Mouse (Mus musculus) olfactory bulb, adult 2 months (tissue): ENCODE data around the gene Pemt. TPM values are rescaled to one million over a fixed set of nuclear protein-coding genes. Genes with fewer than 3 reads are reported as not detected.

Experiments used
- H3K27ac ChIP-seq: fragments of 200-500 bp; 2 replicates; pipeline ENCODE4 v1.5.1; 2012; ENCODE audit warnings: low read depth, low read length; ENCODE audit not compliant: insufficient read depth
- H3K4me1 ChIP-seq: fragments of 200-500 bp; 2 replicates; pipeline ENCODE4 v1.6.1; 2012; ENCODE audit warnings: low read length; ENCODE audit not compliant: control insufficient read depth, insufficient read depth
- H3K4me3 ChIP-seq: fragments of 200-500 bp; 2 replicates; pipeline ENCODE4 v1.5.1; 2012; ENCODE audit warnings: mild to moderate bottlenecking, low read depth, low read length, moderate library complexity; ENCODE audit not compliant: insufficient read depth
- CTCF ChIP-seq: fragments of 200-500 bp; IDR thresholded peaks from 2 replicates; pipeline ENCODE4 v1.5.1; 2012; ENCODE audit warnings: low read depth, mild to moderate bottlenecking, low read length, moderate library complexity; ENCODE audit not compliant: insufficient read depth
- POLR2A ChIP-seq: fragments of 200-500 bp; IDR thresholded peaks from 2 replicates; pipeline ENCODE4 v1.6.1; 2012; ENCODE audit warnings: mild to moderate bottlenecking, low read depth, low read length, moderate library complexity; ENCODE audit not compliant: insufficient read depth
- WGBS: fragments of 180-500 bp; shearing (Covaris S2); methylation state at CpG from one replicate; pipeline ENCODE4 v1.1.7; 2018; 5-methylcytosine and 5-hydroxymethylcytosine counted together
- polyA plus RNA-seq: library from polyadenylated mRNA; stranded (reverse); fragments of >200 nt; gene quantifications from 2 replicates; pipeline ENCODE4 v1.2.4, GENCODE M21; 2012; ENCODE audit warnings: low replicate concordance; ENCODE audit not compliant: missing spikeins, insufficient read depth, insufficient read length

Pemt gene
- polyA plus RNA-seq, 1 experiment: not detected

GRCm38 (mm10) chr11:60060026-60060425 is 13.7 kb upstream of the Pemt start:
- peaks cover 4% of the 10 kb centered on the region; the same call in 1 of the 2 replicates for H3K4me1 ChIP-seq
- TF ChIP-seq POLR2A (no peak), CTCF (no peak)
- no peak overlapping the region for H3K27ac ChIP-seq
- 100% methylated on average over 2 of the region's 2 CpGs for WGBS
- H3K4me3 ChIP-seq: no peak overlapping the region

DNA sequence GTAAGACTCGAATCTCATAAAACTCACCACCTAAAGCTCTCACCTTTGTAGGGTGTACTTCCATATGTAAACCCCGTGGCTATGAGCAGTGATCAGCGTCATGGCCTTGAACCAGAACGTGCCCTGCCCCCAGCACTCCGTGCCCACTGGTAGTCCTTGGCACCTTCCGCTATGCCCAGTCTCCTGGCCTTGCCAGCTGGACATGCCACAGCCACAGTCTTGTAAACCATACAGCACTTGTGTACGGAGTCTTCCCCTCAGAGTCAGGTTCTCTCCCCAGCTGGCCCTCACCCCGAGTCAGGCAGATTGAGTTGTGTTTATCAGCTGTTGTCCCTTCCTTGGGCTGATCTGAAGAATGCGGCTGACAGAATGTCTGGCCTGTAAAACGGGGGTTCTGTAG is 12.2 kb upstream of the Pemt start:
- WGBS: 81% methylated on average over 10 of the region's 10 CpGs
- TF ChIP-seq CTCF: no peak
- Histone ChIP-seq H3K4me1 (peaks cover 4% of the 10 kb centered on the region; the same call in 1 of the 2 replicates), H3K4me3 (no peak overlapping the region), H3K27ac (no peak overlapping the region)

DNA sequence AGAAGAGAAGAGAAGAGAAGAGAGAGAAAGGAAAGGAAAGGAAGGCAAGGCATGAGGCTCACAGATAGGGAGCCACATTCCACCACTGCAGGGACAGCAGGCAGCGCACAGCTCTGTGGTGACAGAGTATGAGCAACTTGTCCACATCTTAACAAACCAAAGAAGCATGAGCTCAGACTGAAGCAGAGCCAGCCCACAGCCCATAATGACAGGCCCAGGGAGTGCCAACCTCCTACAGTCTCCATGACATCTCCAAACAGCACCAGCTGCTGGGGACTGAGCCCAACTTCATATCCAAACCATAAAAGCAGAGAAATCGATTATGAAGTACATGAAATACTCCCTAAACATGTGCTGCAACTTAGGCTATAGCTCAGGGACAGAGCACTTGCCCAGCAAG is 11.7 kb upstream of the Pemt start:
- Histone ChIP-seq H3K27ac (no peak overlapping the region), H3K4me3 (no peak overlapping the region), H3K4me1 (peaks cover 4% of the 10 kb centered on the region; the same call in 1 of the 2 replicates)
- 54% methylated on average over 2 of the region's 2 CpGs for WGBS
- TF ChIP-seq CTCF (no peak), POLR2A (no peak)

GRCm38 (mm10) chr11:60056520-60056919 is 10.2 kb upstream of the Pemt start:
- no peak overlapping the region for H3K27ac ChIP-seq
- H3K4me3 ChIP-seq: no peak overlapping the region
- WGBS: 81% methylated on average over 6 of the region's 6 CpGs
- peaks cover 4% of the 10 kb centered on the region; the same call in 1 of the 2 replicates for H3K4me1 ChIP-seq
- TF ChIP-seq CTCF (no peak), POLR2A (no peak)

DNA sequence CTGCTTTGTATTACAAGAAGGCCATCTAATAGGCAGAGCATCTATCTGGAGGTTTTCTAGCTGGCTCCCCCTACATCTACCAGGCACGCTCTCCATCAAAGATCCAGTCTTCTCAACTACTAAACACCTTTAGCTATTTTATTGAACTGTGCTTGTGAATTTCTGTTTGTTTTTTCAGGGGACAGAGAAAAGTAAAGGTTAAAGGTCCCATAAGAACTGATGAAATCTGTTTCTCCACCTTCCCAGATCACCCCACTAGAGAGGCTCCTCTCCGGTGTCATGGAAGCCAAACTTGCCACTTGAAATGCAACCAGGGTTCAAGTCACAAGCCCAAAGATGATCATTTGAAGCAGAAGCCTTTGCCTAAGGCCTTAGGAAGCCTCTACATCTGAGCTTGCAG is 2.6 kb upstream of the Pemt start:
- no peak for TF ChIP-seq CTCF
- Histone ChIP-seq H3K27ac (no peak overlapping the region), H3K4me1 (no peaks in the 10 kb centered on the region), H3K4me3 (no peak overlapping the region)
- 94% methylated on average over 2 of the region's 2 CpGs for WGBS

DNA sequence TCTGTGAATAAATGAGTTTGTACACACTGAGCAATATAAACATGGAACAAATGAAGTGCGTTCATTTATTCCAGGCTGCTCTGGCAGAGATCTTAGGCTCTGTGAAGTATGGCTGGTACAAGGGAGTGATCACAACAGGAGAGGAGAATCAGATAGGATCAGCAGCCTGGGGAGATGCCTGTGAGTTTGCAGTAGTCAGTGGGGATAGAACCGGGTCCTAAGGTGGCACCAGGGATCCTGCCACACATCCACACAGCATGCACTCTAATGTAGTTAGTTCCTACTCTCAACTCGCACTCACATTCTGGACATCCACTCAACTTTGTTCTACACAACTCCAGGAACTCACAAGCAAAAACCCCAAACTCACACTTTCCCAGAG is 622 bp downstream of the Pemt start:
- Histone ChIP-seq H3K4me1 (no peaks in the 10 kb centered on the region), H3K27ac (no peak overlapping the region), H3K4me3 (peak overlapping the region; percentile 57; the same call in 1 of the 2 replicates)
- TF ChIP-seq CTCF (no peak), POLR2A (no peak)
- 9% methylated on average over 3 of the region's 3 CpGs for WGBS

GRCm38 (mm10) chr11:60044777-60045176 is 1.5 kb downstream of the Pemt start:
- no peaks in the 10 kb centered on the region for H3K4me1 ChIP-seq
- TF ChIP-seq POLR2A: no peak
- no peak for TF ChIP-seq CTCF

DNA sequence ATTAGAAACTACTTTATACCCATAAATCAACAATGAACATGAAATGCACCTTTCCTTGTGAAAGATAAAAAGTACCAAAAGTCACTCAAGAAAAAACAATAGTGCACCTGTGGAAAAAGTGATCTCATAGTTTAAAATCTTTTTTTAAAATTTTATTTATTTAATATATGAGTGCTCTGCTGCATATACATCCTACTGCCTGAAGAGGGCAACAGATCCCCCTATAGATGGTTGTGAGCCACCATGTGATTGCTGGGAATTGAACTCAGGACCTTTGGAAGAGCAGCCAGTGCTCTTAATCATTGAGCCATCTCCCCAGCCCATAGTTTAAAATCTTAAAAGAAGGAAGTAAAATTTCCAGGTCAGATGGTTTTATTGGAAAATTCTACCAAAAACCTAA is 4.0 kb downstream of the Pemt start:
- no peaks in the 10 kb centered on the region for H3K4me1 ChIP-seq
- no peak overlapping the region for H3K4me3 ChIP-seq
- H3K27ac ChIP-seq: no peak overlapping the region
- TF ChIP-seq CTCF (no peak), POLR2A (no peak)

More at GRCm38 (mm10) chr11:60044777-60045176, 1.5 kb downstream of the Pemt start:
- 97% methylated on average over 1 of the region's 1 CpGs for WGBS
- Histone ChIP-seq H3K27ac (no peak overlapping the region), H3K4me3 (no peak overlapping the region)

DNA sequence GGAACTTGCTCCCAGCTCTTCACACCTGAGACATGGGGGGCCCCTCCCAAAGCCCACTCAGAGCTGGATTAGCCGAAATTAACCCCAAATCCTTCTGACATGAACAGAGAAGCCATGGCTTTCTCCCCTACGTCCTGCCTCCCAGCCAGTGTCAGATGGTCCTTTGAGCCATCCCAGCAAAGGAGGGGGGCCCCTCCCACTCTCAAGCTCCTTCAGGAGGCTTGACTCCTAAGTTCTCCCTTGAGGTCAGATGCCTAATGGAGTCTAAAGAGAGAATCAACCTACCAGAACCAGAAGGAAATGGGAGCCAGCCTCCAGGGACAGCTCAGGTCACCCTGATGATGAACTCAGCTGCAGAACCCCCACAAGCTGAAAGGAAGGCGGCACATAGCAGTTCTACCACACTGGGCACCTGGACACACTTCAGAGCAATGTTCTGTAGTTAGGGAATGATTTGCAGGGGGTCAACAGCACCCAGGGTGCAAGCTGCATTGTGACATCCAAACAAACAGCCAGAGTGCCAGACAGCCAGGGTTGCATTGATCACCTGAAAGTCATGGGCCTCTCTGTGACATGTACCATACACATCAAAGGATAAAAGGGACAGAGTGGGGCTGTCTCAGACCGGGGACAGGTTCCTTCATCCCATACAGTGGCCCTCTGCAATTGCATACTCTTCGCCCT is 9.6 kb downstream of the Pemt start:
- no peak overlapping the region for H3K4me3 ChIP-seq
- TF ChIP-seq CTCF (no peak), POLR2A (no peak)
- peaks cover 14% of the 10 kb centered on the region; the same call in 1 of the 2 replicates for H3K4me1 ChIP-seq
- 72% methylated on average over 5 of the region's 5 CpGs for WGBS
- H3K27ac ChIP-seq: no peak overlapping the region

- 89% methylated on average over 8 of the region's 8 CpGs for WGBS
- H3K4me3 ChIP-seq: no peak overlapping the region
- H3K27ac ChIP-seq: no peak overlapping the region
- peaks cover 14% of the 10 kb centered on the region; the same call in 1 of the 2 replicates for H3K4me1 ChIP-seq
- TF ChIP-seq POLR2A (no peak), CTCF (no peak)
Measured at GRCm38 (mm10) chr11:60034911-60035400, 11.3 kb downstream of the Pemt start.

DNA sequence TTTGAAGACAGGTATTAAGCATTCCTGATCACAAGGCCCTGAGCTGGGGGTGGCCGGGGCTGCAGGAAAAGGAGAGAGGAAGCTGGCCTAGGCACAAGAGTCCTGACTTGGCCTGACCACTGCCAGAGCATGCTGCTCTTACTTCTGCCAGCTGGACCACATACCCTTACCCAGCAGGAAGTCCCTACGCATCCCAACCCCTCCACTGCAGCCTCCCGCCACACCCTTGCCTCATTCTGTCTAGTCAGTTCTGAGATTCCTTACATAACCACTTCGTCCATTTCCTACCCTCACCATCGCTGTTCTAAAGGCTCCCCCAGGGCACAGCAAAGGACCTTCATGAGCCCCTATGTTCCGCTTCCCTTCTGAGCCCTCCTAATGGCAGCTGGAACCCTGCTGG is 12.0 kb downstream of the Pemt start:
- 89% methylated on average over 6 of the region's 6 CpGs for WGBS
- TF ChIP-seq CTCF (no peak), POLR2A (no peak)
- Histone ChIP-seq H3K4me1 (peaks cover 14% of the 10 kb centered on the region; the same call in 1 of the 2 replicates), H3K4me3 (no peak overlapping the region), H3K27ac (no peak overlapping the region)
